Mouse (Mus musculus) hematopoietic stem cell, adult 5-6 weeks (primary cell): Measurements from ENCODE around the gene Caln1. TPM values are rescaled to one million over a fixed set of nuclear protein-coding genes. Genes with fewer than 3 reads are reported as not detected.

Source experiments
- ATAC-seq, 2 experiments: fragments of 125-278 bp in 1 of 2; replicated peaks in 1 of 2; 2 replicates each; pipeline ENCODE4 v1.8.0; 2016 to 2017; ENCODE audit warnings: inconsistent platforms in 2 of 2, mild to moderate bottlenecking in 2 of 2, moderate number of reproducible peaks in 2 of 2, low read depth in 1 of 2, moderate TSS enrichment in 1 of 2; ENCODE audit not compliant: low FRiP score in 2 of 2, poor library complexity in 2 of 2, severe bottlenecking in 2 of 2, insufficient read depth in 1 of 2, low TSS enrichment in 1 of 2
- total RNA-seq: library from RNA; stranded (forward); fragments of 172-1452, 232-1000 nt; gene quantifications from 2 replicates; pipeline ENCODE4 v1.2.3, GENCODE M21; 2017

The Caln1 gene
- total RNA-seq, 1 experiment from 2014 or later = not detected

- ATAC-seq = no peak
Measured at GRCm38 (mm10) chr5:130476741-130477140, 107.5 kb downstream of the Caln1 start.

GRCm38 (mm10) chr5:130480290-130480689, 111.0 kb downstream of the Caln1 start:
- no peak for ATAC-seq

- ATAC-seq = no peak
Measured at GRCm38 (mm10) chr5:130491471-130491870, 122.2 kb downstream of the Caln1 start.

GRCm38 (mm10) chr5:130492305-130492704, 123.0 kb downstream of the Caln1 start:
- ATAC-seq = no peak

- no peak for ATAC-seq
Measured at GRCm38 (mm10) chr5:130502541-130502940, 133.3 kb downstream of the Caln1 start.

- no peak for ATAC-seq
Measured at GRCm38 (mm10) chr5:130504891-130505290, 135.6 kb downstream of the Caln1 start.

GRCm38 (mm10) chr5:130510516-130510915, 141.3 kb downstream of the Caln1 start:
- ATAC-seq = no peak

GRCm38 (mm10) chr5:130515395-130515794, 146.1 kb downstream of the Caln1 start:
- ATAC-seq = no peak

GRCm38 (mm10) chr5:130520527-130520926, 151.3 kb downstream of the Caln1 start:
- no peak for ATAC-seq

GRCm38 (mm10) chr5:130527416-130527815, 158.2 kb downstream of the Caln1 start:
- no peak for ATAC-seq

- ATAC-seq = no peak
Measured at GRCm38 (mm10) chr5:130547496-130547895, 178.2 kb downstream of the Caln1 start.

- ATAC-seq = no peak
Measured at GRCm38 (mm10) chr5:130553916-130554315, 184.7 kb downstream of the Caln1 start.

GRCm38 (mm10) chr5:130563146-130563545, 193.9 kb downstream of the Caln1 start:
- ATAC-seq = no peak

- no peak for ATAC-seq
Measured at GRCm38 (mm10) chr5:130566002-130566401, 196.7 kb downstream of the Caln1 start.

- ATAC-seq = no peak
Measured at GRCm38 (mm10) chr5:130577581-130577980, 208.3 kb downstream of the Caln1 start.

- ATAC-seq = no peak
Measured at GRCm38 (mm10) chr5:130584042-130584441, 214.8 kb downstream of the Caln1 start.

GRCm38 (mm10) chr5:130586257-130586656, 217.0 kb downstream of the Caln1 start:
- no peak for ATAC-seq

GRCm38 (mm10) chr5:130596541-130596940, 227.3 kb downstream of the Caln1 start:
- no peak for ATAC-seq

- no peak for ATAC-seq
Measured at GRCm38 (mm10) chr5:130613657-130614056, 244.4 kb downstream of the Caln1 start.

GRCm38 (mm10) chr5:130614209-130614608, 245.0 kb downstream of the Caln1 start:
- no peak for ATAC-seq
